Mouse (Mus musculus) common myeloid progenitor, adult 5-6 weeks (primary cell): ENCODE measurements at regions not wholly inside any gene's neighbourhood (a gene's known extent, or its start where the extent isn't known, plus 50 kb on each side); places are given as distances from the start of the nearest gene placed in this dataset.

Experiments
- ATAC-seq: replicated peaks from 2 replicates; pipeline ENCODE4 v1.8.0; 2016; ENCODE audit warnings: low read depth, mild to moderate bottlenecking, moderate TSS enrichment, inconsistent platforms; ENCODE audit not compliant: poor library complexity, severe bottlenecking

- no peak for ATAC-seq
These were observed 88.0 kb downstream of the Tent5c start for GRCm38 (mm10) chr3:100401080-100401479.

- no peak for ATAC-seq
These were observed 91.6 kb downstream of the Tent5c start for GRCm38 (mm10) chr3:100397491-100397890.

GRCm38 (mm10) chr3:100394911-100395604 lies 94.1 kb downstream of the Tent5c start:
- 0 out of 2 replicates have a peak, but pooled peaks have one; percentile 32 for ATAC-seq

GRCm38 (mm10) chr3:100393956-100394355 lies 95.2 kb downstream of the Tent5c start:
- ATAC-seq, result no peak

GRCm38 (mm10) chr3:100382181-100382580 lies 106.9 kb downstream of the Tent5c start:
- ATAC-seq, result no peak

- ATAC-seq, result no peak
These were observed 107.8 kb downstream of the Tent5c start for GRCm38 (mm10) chr3:100381363-100381762.

- ATAC-seq, result 0 out of 2 replicates have a peak, but pooled peaks have one; percentile 15
These were observed 113.0 kb downstream of the Tent5c start for GRCm38 (mm10) chr3:100376162-100376561.

- peak; percentile 92 for ATAC-seq
These were observed 122.0 kb downstream of the Tent5c start for GRCm38 (mm10) chr3:100366884-100367840.

- no peak for ATAC-seq
These were observed 122.7 kb downstream of the Tent5c start for GRCm38 (mm10) chr3:100366447-100366846.

GRCm38 (mm10) chr3:100365354-100365945 lies 123.7 kb downstream of the Tent5c start:
- ATAC-seq, result no peak; the same call in 1 of the 2 replicates

GRCm38 (mm10) chr3:100364706-100365105 lies 124.4 kb downstream of the Tent5c start:
- ATAC-seq, result no peak

- no peak for ATAC-seq
These were observed 126.1 kb downstream of the Tent5c start for GRCm38 (mm10) chr3:100362983-100363382.

GRCm38 (mm10) chr3:100360019-100360418 lies 129.1 kb downstream of the Tent5c start:
- ATAC-seq, result no peak

GRCm38 (mm10) chr3:100359036-100359435 lies 130.1 kb downstream of the Tent5c start:
- ATAC-seq, result peak; percentile 97

GRCm38 (mm10) chr3:100333478-100333877 lies 155.6 kb downstream of the Tent5c start:
- ATAC-seq, result no peak

- ATAC-seq, result no peak
These were observed 156.2 kb upstream of the Wdr3 start for GRCm38 (mm10) chr3:100318357-100318756.

GRCm38 (mm10) chr3:100287818-100288217 lies 125.6 kb upstream of the Wdr3 start:
- ATAC-seq, result no peak

GRCm38 (mm10) chr3:100266976-100267375 lies 104.8 kb upstream of the Wdr3 start:
- no peak for ATAC-seq

GRCm38 (mm10) chr3:100264991-100265390 lies 102.8 kb upstream of the Wdr3 start:
- no peak for ATAC-seq
